Mouse (Mus musculus) C3H10T1/2 (cell line): ENCODE results near the gene H2al1d. TPM values are rescaled to one million over a fixed set of nuclear protein-coding genes. Genes with fewer than 3 reads are reported as not detected.

ENCODE experiments used
- polyA plus RNA-seq, 2 experiments: library from polyadenylated mRNA; unstranded; fragments of >200 nt; fragmentation: generic; extraction: Trizol; gene quantifications; one replicate each; pipeline ENCODE4 v1.2.1; 2012; ENCODE audit warnings: missing spikeins in 2 of 2

The H2al1d gene
- not detected for polyA plus RNA-seq

GRCm38 (mm10) chrX:11308524-11308923 lies at the start of gene H2al1d:
H2al1d (plus strand) TSS chrX:11308824.

GRCm38 (mm10) chrX:11298957-11299356 lies 9.7 kb upstream of the H2al1d start, which contains the start of gene H2al1a:
H2al1a (plus strand) TSS chrX:11299257.

DNA sequence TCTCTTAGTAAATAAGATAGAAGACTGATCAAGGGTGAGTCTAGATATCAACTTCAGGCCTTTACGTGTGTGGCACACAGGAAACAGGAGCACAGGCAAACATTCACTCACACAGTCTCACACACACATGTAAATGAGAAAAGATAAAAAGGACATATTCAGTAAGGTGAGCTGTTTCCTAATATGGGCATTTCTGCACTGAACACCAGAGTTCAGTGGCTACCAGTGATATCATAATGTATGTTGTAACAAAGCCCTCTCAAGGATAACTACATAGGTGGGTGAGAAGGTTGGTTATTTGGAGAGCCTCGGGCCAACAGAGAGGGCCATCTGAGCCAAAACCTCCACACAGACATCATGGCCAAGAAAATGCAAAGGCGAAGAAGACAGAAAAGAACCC lies 6.5 kb upstream of the H2al1d start, which contains the start of gene H2al1b:
Gene H2al1b (plus strand): TSS at position 301 of the 400 bp plus-strand sequence.

DNA sequence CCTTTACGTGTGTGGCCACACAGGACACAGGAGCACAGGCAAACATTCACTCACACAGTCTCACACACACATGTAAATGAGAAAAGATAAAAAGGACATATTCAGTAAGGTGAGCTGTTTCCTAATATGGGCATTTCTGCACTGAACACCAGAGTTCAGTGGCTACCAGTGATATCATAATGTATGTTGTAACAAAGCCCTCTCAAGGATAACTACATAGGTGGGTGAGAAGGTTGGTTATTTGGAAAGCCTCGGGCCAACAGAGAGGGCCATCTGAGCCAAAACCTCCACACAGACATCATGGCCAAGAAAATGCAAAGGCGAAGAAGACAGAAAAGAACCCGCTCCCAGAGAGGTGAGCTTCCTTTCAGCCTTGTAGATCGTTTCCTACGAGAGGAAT lies 3.3 kb upstream of the H2al1d start, which contains the start of gene H2al1c:
Gene H2al1c (plus strand): TSS at position 301 of the 400 bp plus-strand sequence.

DNA sequence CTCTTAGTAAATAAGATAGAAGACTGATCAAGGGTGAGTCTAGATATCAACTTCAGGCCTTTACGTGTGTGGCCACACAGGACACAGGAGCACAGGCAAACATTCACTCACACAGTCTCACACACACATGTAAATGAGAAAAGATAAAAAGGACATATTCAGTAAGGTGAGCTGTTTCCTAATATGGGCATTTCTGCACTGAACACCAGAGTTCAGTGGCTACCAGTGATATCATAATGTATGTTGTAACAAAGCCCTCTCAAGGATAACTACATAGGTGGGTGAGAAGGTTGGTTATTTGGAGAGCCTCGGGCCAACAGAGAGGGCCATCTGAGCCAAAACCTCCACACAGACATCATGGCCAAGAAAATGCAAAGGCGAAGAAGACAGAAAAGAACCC lies 3.0 kb downstream of the H2al1d start, which contains the start of gene H2al1e:
Gene H2al1e (plus strand): TSS at position 301 of the 400 bp plus-strand sequence.

GRCm38 (mm10) chrX:11314858-11315257 lies 6.2 kb downstream of the H2al1d start, which contains the start of gene H2al1f:
H2al1f (plus strand) TSS chrX:11315158.

DNA sequence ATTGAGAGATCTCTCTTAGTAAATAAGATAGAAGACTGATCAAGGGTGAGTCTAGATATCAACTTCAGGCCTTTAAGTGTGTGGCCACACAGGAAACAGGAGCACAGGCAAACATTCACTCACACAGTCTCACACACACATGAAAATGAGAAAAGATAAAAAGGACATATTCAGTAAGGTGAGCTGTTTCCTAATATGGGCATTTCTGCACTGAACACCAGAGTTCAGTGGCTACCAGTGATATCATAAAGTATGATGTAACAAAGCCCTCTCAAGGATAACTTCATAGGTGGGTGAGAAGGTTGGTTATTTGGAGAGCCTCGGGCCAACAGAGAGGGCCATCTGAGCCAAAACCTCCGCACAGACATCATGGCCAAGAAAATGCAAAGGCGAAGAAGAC lies 9.3 kb downstream of the H2al1d start, which contains the start of gene H2al1g:
Gene H2al1g (plus strand): TSS at position 301 of the 400 bp plus-strand sequence.

DNA sequence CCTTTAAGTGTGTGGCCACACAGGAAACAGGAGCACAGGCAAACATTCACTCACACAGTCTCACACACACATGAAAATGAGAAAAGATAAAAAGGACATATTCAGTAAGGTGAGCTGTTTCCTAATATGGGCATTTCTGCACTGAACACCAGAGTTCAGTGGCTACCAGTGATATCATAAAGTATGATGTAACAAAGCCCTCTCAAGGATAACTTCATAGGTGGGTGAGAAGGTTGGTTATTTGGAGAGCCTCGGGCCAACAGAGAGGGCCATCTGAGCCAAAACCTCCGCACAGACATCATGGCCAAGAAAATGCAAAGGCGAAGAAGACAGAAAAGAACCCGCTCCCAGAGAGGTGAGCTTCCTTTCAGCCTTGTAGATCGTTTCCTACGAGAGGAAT lies 12.6 kb downstream of the H2al1d start, which contains the start of gene H2al1h:
Gene H2al1h (plus strand): TSS at position 301 of the 400 bp plus-strand sequence.

DNA sequence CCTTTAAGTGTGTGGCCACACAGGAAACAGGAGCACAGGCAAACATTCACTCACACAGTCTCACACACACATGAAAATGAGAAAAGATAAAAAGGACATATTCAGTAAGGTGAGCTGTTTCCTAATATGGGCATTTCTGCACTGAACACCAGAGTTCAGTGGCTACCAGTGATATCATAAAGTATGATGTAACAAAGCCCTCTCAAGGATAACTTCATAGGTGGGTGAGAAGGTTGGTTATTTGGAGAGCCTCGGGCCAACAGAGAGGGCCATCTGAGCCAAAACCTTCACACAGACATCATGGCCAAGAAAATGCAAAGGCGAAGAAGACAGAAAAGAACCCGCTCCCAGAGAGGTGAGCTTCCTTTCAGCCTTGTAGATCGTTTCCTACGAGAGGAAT lies 15.7 kb downstream of the H2al1d start, which contains the start of gene H2al1i:
Gene H2al1i (plus strand): TSS at position 301 of the 400 bp plus-strand sequence.

GRCm38 (mm10) chrX:11327522-11327921 lies 18.9 kb downstream of the H2al1d start, which contains the start of gene H2al1j:
H2al1j (plus strand) TSS chrX:11327822.

Other genes starting within 250 kb of the H2al1d start
- not detected for gene H2al1a, start 9.6 kb upstream of the H2al1d start, polyA plus RNA-seq
- gene H2al1b, start 6.4 kb upstream of the H2al1d start, polyA plus RNA-seq = not detected
- gene H2al1c, start 3.2 kb upstream of the H2al1d start, polyA plus RNA-seq = not detected
- not detected for gene H2al1e, start 3.1 kb downstream of the H2al1d start, polyA plus RNA-seq
- not detected for gene H2al1f, start 6.3 kb downstream of the H2al1d start, polyA plus RNA-seq
- not detected for gene H2al1g, start 9.4 kb downstream of the H2al1d start, polyA plus RNA-seq
- gene H2al1h, start 12.7 kb downstream of the H2al1d start, polyA plus RNA-seq = not detected
- not detected for gene H2al1i, start 15.8 kb downstream of the H2al1d start, polyA plus RNA-seq
- not detected for gene H2al1j, start 19.0 kb downstream of the H2al1d start, polyA plus RNA-seq